7 mouse cellular contexts compared by ENCODE assay signal in the genomic region with DNA sequence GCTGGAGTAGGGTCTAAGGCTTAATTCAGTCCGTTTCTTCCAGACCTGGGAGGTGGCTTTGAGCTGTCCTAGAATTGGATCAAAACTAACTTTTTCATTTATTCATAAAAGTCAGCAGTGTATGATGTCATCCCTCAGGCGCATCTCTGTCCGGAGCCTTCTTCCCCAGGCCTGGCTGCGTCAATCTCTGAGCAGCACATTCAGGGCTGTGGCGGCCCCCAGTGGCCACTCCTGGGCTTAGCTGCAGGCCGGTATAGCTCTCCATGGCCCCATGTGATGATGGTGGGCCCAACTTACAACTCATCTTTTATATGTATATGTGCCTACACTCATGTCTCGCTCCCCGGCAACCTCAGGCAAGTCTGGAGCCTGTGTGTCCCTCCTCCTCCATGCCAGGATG. TPM values are rescaled to one million over a fixed set of nuclear protein-coding genes. Genes with fewer than 3 reads are reported as not detected.
A peak's percentile ranks its signal among the peaks of the same experiment; 100 is the strongest.
DNase-seq lines count a peak whose midpoint lies in the region; ATAC-seq and TF ChIP-seq lines count a peak whose summit lies in the region.

No protein-coding gene starts in this region.

- ATAC-seq in activated CD4-positive, CD25-positive, alpha-beta regulatory T cell, adult 4 months, result peak; percentile 40
- peak; percentile 78 for ATAC-seq in megakaryocyte-erythroid progenitor cell, adult 5-6 weeks (replicated peaks; ENCODE audit: low FRiP score, low TSS enrichment, poor library complexity, severe bottlenecking)

- intact Hi-C loops in gastrocnemius, adult 2 months (cut with DNase I), result loop anchor here (1.0 to 2.0 kb wide), 2 partner anchors 149 to 198 kb away; partner anchors contain the start of gene Upk2
- intact Hi-C loops in left cerebral cortex, adult 2 months (cut with DNase I), result loop anchor here (1.0 to 5.0 kb wide), 2 partner anchors 150 to 198 kb away; partner anchors contain the start of gene Upk2

- TF ChIP-seq CTCF in gastrocnemius, adult 2 months (IDR thresholded peaks at IDR 0.05), result peak; percentile 93
- peak; percentile 87 for TF ChIP-seq CTCF in left cerebral cortex, adult 2 months (IDR thresholded peaks at IDR 0.05)

- DNase-seq in cerebellum, postnatal 25 days, result peak; percentile 80 to 88
- peak; percentile 86 for DNase-seq in gastrocnemius, adult 2 months
- DNase-seq in induced T-regulatory cell, adult 2 months (ENCODE audit: low read depth), result peak; percentile 80
- peak; percentile 65 to 68 for DNase-seq in left cerebral cortex, adult 2 months (ENCODE audit: extremely low spot score in 1 of 2, low spot score in 2 of 2)
- DNase-seq in skeletal muscle tissue, adult 2 months (ENCODE audit: low read depth, low spot score), result peak; percentile 53

- no peak overlapping the region for H3K4me3 ChIP-seq in gastrocnemius, adult 2 months
- H3K4me3 ChIP-seq in left cerebral cortex, adult 2 months, result no peak overlapping the region

- no peak overlapping the region for H3K27ac ChIP-seq in gastrocnemius, adult 2 months
- no peak overlapping the region for H3K27ac ChIP-seq in left cerebral cortex, adult 2 months

RNA-seq across cellular contexts. Expression of gene Treh, which starts 21.0 kb away (rescaled TPM):
- not detected for polyA plus RNA-seq in activated CD4-positive, CD25-positive, alpha-beta regulatory T cell, adult 4 months (2017; shearing (Covaris generic))
- total RNA-seq in gastrocnemius, adult 2 months (2021), result not detected
- total RNA-seq in left cerebral cortex, adult 2 months (2021), result under 1 TPM in 1 of 2 experiments, not detected in 1; 0.16 TPM
- total RNA-seq in megakaryocyte-erythroid progenitor cell, adult 5-6 weeks (2014; fragmentation: Nextera tagmentation), result not detected in 2 replicates
- not detected in 2 replicates for total RNA-seq in megakaryocyte-erythroid progenitor cell, adult 5-6 weeks (2017)

RNA-seq across cellular contexts. Expression of gene Ddx6, which starts 47.3 kb away (rescaled TPM):
- 10 to 100 TPM; 54.3 to 76.5 TPM for polyA plus RNA-seq in activated CD4-positive, CD25-positive, alpha-beta regulatory T cell, adult 4 months (2017; shearing (Covaris generic))
- 10 to 100 TPM; 68.8 to 74.4 TPM for total RNA-seq in gastrocnemius, adult 2 months (2021)
- total RNA-seq in left cerebral cortex, adult 2 months (2021), result 100 to 1,000 TPM; 145 to 148 TPM
- total RNA-seq in megakaryocyte-erythroid progenitor cell, adult 5-6 weeks (2014; fragmentation: Nextera tagmentation), result 73.6 and 92.1 TPM in 2 replicates
- total RNA-seq in megakaryocyte-erythroid progenitor cell, adult 5-6 weeks (2017), result 76.4 and 93.3 TPM in 2 replicates
